Mouse (Mus musculus): ENCODE measurements around the gene Rasip1. TPM values are rescaled to one million over a fixed set of nuclear protein-coding genes. Genes with fewer than 3 reads are reported as not detected.

Rasip1 gene
- polyA plus RNA-seq, 1 experiment: 11.6 TPM

DNA sequence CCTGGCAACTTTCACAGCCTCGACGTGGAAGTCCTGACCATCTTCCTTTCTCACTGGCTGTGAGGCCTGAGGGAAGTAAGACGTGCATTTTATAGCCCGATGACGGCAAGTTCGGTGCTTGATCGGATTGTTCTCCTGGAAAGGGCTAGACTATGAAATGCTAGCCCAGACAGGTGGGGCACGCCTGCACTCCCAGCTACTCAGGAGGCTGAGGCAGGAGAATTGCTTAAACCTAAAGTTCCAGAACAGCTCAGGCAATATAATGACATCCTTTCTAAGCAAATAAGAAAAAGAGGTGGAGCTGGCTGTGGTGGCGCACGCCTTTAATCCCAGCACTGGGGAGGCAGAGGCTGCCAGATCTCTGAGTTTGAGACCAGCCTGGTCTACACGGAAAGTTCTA is 3.8 kb upstream of the Rasip1 start:
- H3K27me3 ChIP-seq (ENCODE audit: control insufficient read depth, insufficient read depth, low read length): peaks cover 21% of the 10 kb centered on the region

DNA sequence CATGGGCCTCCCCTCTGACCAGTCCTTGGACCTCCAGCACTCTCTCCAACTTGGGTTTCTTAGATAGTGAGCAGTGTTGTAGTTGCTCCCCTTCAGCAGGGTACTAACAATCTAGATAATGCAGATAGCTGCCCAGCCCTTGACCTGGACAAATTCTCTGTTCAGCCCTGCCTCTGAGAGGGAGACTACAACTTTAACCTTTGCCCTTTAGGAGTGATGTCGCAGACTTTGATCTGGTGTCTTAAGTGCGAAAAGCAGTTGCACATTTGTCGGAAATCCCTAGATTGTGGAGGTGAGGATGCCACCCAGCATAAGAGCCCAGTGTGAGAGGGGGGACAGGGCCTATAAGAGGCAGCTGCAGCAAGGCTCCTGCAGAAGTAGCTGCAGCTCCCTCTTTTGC is 2.6 kb upstream of the Rasip1 start:
- WGBS: 46% methylated on average over 3 of the region's 3 CpGs
- no peaks in the 10 kb centered on the region; the same call in 1 of the 2 replicates for H3K4me1 ChIP-seq (ENCODE audit: control insufficient read depth, insufficient read depth, insufficient read length, low read length)
- no peak overlapping the region for H3K4me3 ChIP-seq (ENCODE audit: low read depth, low read length)
- TF ChIP-seq CTCF (IDR thresholded peaks at IDR 0.05; ENCODE audit: extremely low read depth, insufficient read length, insufficient replicate concordance, low read depth, low read length) (no peak), POLR2A (IDR thresholded peaks at IDR 0.05; ENCODE audit: low read depth, low read length) (no peak)
- H3K27me3 ChIP-seq (ENCODE audit: control insufficient read depth, insufficient read depth, low read length): peaks cover 16% of the 10 kb centered on the region
- H3K36me3 ChIP-seq (ENCODE audit: control insufficient read depth, insufficient read depth, low read length): no peaks in the 10 kb centered on the region
- H3K27ac ChIP-seq (ENCODE audit: insufficient read depth, low read depth, low read length): no peak overlapping the region

More for the DNA sequence above, 3.8 kb upstream of the Rasip1 start:
- TF ChIP-seq POLR2A (IDR thresholded peaks at IDR 0.05; ENCODE audit: low read depth, low read length): no peak
- H3K4me1 ChIP-seq (ENCODE audit: control insufficient read depth, insufficient read depth, insufficient read length, low read length): no peaks in the 10 kb centered on the region
- H3K36me3 ChIP-seq (ENCODE audit: control insufficient read depth, insufficient read depth, low read length): no peaks in the 10 kb centered on the region
- no peak overlapping the region for H3K27ac ChIP-seq (ENCODE audit: insufficient read depth, low read depth, low read length)
- no peak overlapping the region for H3K4me3 ChIP-seq (ENCODE audit: low read depth, low read length)
- WGBS: 92% methylated on average over 11 of the region's 11 CpGs

DNA sequence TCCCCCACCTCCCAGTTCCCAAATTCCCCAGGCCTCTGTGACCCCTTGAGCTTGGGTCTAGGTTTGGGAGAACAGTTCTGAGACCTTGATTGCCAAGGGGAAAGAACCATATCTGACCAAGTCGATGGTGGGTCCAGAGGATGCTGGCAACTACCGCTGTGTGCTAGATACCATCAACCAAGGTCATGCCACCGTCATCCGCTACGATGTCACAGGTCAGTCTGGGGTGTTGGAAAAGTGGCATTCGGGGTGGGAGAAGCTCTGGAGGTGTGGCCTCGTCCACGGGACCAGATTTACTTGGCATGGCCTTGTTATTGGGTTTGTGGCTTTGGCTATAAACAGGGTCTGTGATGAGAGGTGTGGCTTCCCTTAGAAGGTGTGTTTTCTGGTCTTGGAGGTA is 1.8 kb upstream of the Rasip1 start:
- 84% methylated on average over 8 of the region's 8 CpGs for WGBS
- Histone ChIP-seq H3K36me3 (ENCODE audit: control insufficient read depth, insufficient read depth, low read length) (no peaks in the 10 kb centered on the region), H3K27ac (ENCODE audit: insufficient read depth, low read depth, low read length) (no peak overlapping the region), H3K4me1 (ENCODE audit: control insufficient read depth, insufficient read depth, insufficient read length, low read length) (no peaks in the 10 kb centered on the region; the same call in 1 of the 2 replicates), H3K27me3 (ENCODE audit: control insufficient read depth, insufficient read depth, low read length) (peaks cover 21% of the 10 kb centered on the region), H3K4me3 (ENCODE audit: low read depth, low read length) (no peak overlapping the region)
- TF ChIP-seq POLR2A (IDR thresholded peaks at IDR 0.05; ENCODE audit: low read depth, low read length): no peak
- no peak for TF ChIP-seq CTCF (IDR thresholded peaks at IDR 0.05; ENCODE audit: extremely low read depth, insufficient read length, insufficient replicate concordance, low read depth, low read length)

DNA sequence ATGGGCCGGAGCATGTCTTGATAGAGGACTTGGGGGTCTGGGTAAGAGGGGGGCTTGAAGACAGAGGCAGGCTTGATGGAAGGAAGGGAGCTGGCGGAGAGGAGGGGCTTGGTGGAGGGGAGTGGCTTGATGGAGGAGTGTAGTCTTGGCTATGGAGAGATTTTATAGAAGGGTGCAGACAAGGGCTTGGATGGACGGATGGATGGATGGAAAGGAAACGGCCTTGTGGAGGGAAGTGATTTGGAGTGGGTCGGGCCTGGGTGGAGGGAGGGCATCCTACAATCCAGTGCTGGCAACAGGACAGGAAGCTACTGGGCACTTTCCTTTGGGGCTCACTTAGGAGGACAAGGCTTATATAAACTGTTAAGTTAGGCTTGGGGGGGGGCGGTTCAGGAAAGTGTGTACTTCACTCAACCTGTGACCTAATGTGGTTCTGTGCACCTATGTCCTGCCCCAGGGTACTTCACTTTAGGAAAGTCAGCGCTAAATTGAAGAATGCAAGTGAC is 664 bp upstream of the Rasip1 start:
- H3K27me3 ChIP-seq (ENCODE audit: control insufficient read depth, insufficient read depth, low read length): peaks cover 21% of the 10 kb centered on the region
- H3K4me3 ChIP-seq (ENCODE audit: low read depth, low read length): no peak overlapping the region
- H3K27ac ChIP-seq (ENCODE audit: insufficient read depth, low read depth, low read length): no peak overlapping the region

DNA sequence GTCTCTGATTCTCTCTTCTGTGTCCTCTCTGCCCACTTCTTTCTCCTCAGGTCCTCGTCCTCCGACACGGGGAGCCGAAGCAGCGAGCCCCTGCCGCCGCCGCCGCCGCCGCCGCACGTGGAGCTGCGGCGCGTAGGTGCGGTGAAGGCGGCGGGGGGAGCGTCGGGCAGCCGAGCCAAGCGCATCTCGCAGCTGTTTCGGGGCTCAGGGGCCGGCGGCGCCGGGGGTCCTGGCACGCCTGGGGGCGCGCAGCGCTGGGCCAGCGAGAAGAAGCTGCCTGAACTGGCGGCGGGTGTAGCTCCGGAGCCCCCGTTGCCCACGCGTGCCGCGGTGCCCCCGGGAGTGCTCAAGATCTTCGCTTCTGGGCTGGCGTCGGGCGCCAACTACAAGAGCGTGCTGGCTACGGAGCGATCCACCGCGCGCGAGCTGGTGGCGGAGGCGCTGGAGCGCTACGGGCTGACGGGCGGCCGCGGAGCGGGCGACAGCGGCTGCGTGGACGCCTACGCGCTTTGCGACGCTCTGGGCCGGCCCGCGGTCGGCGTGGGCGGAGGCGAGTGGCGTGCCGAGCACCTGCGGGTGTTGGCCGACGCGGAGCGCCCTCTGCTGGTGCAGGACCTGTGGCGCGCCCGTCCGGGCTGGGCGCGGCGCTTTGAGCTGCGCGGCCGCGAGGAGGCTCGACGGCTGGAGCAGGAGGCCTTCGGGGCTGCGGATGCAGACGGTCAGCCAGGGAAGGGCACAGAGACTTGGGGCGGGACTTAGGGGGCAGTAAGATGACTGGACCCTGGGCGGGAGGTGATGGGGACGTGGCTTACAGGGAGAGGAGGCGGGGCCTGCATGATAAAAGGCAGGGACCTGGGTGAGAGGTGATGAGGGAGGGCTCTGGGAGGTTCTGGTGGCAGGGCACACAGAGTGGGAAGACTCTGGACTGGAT is 1.3 kb downstream of the Rasip1 start:
- no peaks in the 10 kb centered on the region; the same call in 1 of the 2 replicates for H3K4me1 ChIP-seq (ENCODE audit: control insufficient read depth, insufficient read depth, insufficient read length, low read length)
- 2% methylated on average over 104 of the region's 105 CpGs for WGBS
- H3K4me3 ChIP-seq (ENCODE audit: low read depth, low read length): peak overlapping the region; percentile 59
- no peaks in the 10 kb centered on the region for H3K36me3 ChIP-seq (ENCODE audit: control insufficient read depth, insufficient read depth, low read length)
- H3K27ac ChIP-seq (ENCODE audit: insufficient read depth, low read depth, low read length): peak overlapping the region; percentile 17; the same call in 1 of the 2 replicates
- peak; percentile 87 for TF ChIP-seq CTCF (IDR thresholded peaks at IDR 0.05; ENCODE audit: extremely low read depth, insufficient read length, insufficient replicate concordance, low read depth, low read length)
- TF ChIP-seq POLR2A (IDR thresholded peaks at IDR 0.05; ENCODE audit: low read depth, low read length): no peak; the same call in 1 of the 2 replicates
- H3K27me3 ChIP-seq (ENCODE audit: control insufficient read depth, insufficient read depth, low read length): peaks cover 35% of the 10 kb centered on the region

More for the DNA sequence above, 664 bp upstream of the Rasip1 start:
- no peaks in the 10 kb centered on the region for H3K36me3 ChIP-seq (ENCODE audit: control insufficient read depth, insufficient read depth, low read length)
- no peak for TF ChIP-seq POLR2A (IDR thresholded peaks at IDR 0.05; ENCODE audit: low read depth, low read length)
- no peak for TF ChIP-seq CTCF (IDR thresholded peaks at IDR 0.05; ENCODE audit: extremely low read depth, insufficient read length, insufficient replicate concordance, low read depth, low read length)
- WGBS: 89% methylated on average over 7 of the region's 7 CpGs
- no peaks in the 10 kb centered on the region; the same call in 1 of the 2 replicates for H3K4me1 ChIP-seq (ENCODE audit: control insufficient read depth, insufficient read depth, insufficient read length, low read length)

DNA sequence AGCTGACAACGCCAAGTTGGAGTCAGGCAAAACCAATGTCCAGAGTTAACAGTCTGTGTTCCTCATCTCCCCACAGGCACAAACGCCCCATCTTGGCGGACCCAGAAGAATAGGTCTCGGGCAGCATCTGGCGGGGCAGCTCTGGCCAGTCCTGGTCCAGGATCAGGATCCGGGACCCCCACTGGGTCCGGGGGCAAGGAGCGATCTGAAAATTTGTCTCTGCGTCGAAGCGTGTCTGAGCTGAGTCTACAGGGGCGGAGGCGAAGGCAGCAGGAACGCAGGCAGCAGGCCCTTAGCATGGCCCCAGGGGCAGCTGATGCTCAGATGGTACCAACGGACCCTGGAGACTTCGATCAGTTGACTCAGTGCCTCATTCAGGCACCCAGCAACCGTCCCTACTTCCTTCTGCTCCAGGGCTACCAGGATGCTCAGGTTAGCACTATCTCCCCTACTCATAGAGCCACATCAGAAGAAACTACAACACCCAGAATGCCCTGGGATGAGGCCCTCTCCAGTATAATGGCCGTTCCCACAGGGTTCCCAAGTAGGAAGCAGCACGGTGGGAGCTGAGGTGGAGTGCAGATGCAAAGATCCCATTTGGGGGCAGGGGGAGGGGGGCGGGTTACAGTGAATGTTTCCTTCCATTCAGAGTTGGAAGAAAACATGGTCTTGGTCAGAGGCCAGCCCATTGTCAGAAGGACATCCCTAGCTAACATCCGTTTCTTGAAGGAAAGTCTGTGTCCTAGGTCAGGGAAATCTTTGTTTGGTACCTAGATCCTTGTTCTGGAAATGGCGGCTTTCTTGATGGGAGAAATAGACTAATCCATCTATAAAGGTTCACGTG is 3.0 kb downstream of the Rasip1 start:
- 81% methylated on average over 23 of the region's 23 CpGs for WGBS
- H3K36me3 ChIP-seq (ENCODE audit: control insufficient read depth, insufficient read depth, low read length): no peaks in the 10 kb centered on the region
- H3K4me1 ChIP-seq (ENCODE audit: control insufficient read depth, insufficient read depth, insufficient read length, low read length): peaks cover 2% of the 10 kb centered on the region
- peaks cover 35% of the 10 kb centered on the region for H3K27me3 ChIP-seq (ENCODE audit: control insufficient read depth, insufficient read depth, low read length)
- TF ChIP-seq CTCF (IDR thresholded peaks at IDR 0.05; ENCODE audit: extremely low read depth, insufficient read length, insufficient replicate concordance, low read depth, low read length) (no peak), POLR2A (IDR thresholded peaks at IDR 0.05; ENCODE audit: low read depth, low read length) (no peak)
- no peak overlapping the region for H3K4me3 ChIP-seq (ENCODE audit: low read depth, low read length)
- H3K27ac ChIP-seq (ENCODE audit: insufficient read depth, low read depth, low read length): no peak overlapping the region

Measured in small intestine, adult 2 months (tissue).